Mouse (Mus musculus) fibroblast of lung, adult 2 months (primary cell): ENCODE measurements at regions not wholly inside any gene's neighbourhood (a gene's known extent, or its start where the extent isn't known, plus 50 kb on each side); places are given as distances from the start of the nearest gene placed in this dataset.

Experiments
- DNase-seq: peaks from one replicate; pipeline ENCODE4 v3.0.0-alpha.2; 2011; ENCODE audit warnings: low read depth

GRCm38 (mm10) chr9:93969118-93969517, 568.8 kb downstream of the 1190002N15Rik start:
- DNase-seq = no peak

GRCm38 (mm10) chr9:93955235-93956040, 582.4 kb downstream of the 1190002N15Rik start:
- DNase-seq = no peak

- no peak for DNase-seq
These were observed 589.2 kb downstream of the 1190002N15Rik start for GRCm38 (mm10) chr9:93948671-93949070.

GRCm38 (mm10) chr9:93947053-93947452, 590.8 kb downstream of the 1190002N15Rik start:
- DNase-seq = no peak

GRCm38 (mm10) chr9:93940193-93940592, 597.7 kb downstream of the 1190002N15Rik start:
- DNase-seq = no peak

- no peak for DNase-seq
These were observed 607.2 kb downstream of the 1190002N15Rik start for GRCm38 (mm10) chr9:93930684-93931083.

- DNase-seq = no peak
These were observed 648.6 kb downstream of the 1190002N15Rik start for GRCm38 (mm10) chr9:93889256-93889655.

- DNase-seq = no peak
These were observed 657.8 kb downstream of the 1190002N15Rik start for GRCm38 (mm10) chr9:93880112-93880511.

GRCm38 (mm10) chr9:93879572-93879971, 658.3 kb downstream of the 1190002N15Rik start:
- no peak for DNase-seq

GRCm38 (mm10) chr9:93870778-93871177, 667.1 kb downstream of the 1190002N15Rik start:
- no peak for DNase-seq

- DNase-seq = no peak
These were observed 679.9 kb downstream of the 1190002N15Rik start for GRCm38 (mm10) chr9:93857937-93858336.

GRCm38 (mm10) chr9:93846411-93846810, 691.5 kb downstream of the 1190002N15Rik start:
- DNase-seq = no peak

GRCm38 (mm10) chr9:93843869-93844268, 694.0 kb downstream of the 1190002N15Rik start:
- DNase-seq = no peak
